Comparison of ENCODE assay signal across 25 mouse cellular contexts in the genomic region with DNA sequence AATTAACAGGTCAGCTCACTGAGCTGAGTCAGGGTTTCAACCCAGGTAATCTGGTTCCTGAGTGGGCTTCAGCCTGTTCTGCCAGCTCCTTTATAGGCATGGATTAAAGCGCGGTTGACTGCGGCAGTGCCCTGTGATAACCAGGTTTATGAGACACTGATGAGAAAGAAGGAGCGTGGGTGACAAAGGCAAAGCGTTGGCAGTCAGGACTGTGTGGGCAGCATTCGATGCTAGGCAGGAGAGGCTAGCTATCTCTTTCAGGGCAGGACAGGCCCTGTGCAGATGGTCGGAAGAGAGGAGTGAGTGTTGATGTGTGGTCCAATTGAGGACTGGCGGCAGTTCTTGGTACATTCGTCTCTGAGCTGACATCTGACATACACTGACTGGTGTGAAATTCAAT. TPM values are rescaled to one million over a fixed set of nuclear protein-coding genes. Genes with fewer than 3 reads are reported as not detected.
A peak's percentile ranks its signal among the peaks of the same experiment; 100 is the strongest.
DNase-seq lines count a peak whose midpoint lies in the region; ATAC-seq lines count a peak whose summit lies in the region.
"Had no signal": no experiment of that assay in that cellular context is flagged by ENCODE, and none has a peak within 500 bp of the region (broad histone marks: within the 10 kb centered on the region; RNA-seq: fewer than 3 reads in every experiment).

No protein-coding gene starts in this region.

- 51% methylated on average over 9 of the region's 9 CpGs for WGBS in heart, embryonic 15.5 days
- WGBS in limb, embryonic 13.5 days = 81% methylated on average over 9 of the region's 9 CpGs
- 88% methylated on average over 9 of the region's 9 CpGs for WGBS in limb, embryonic 10.5 days

- no peak overlapping the region for H3K4me3 ChIP-seq in heart, embryonic 15.5 days
- no peak overlapping the region for H3K4me3 ChIP-seq in limb, embryonic 13.5 days
- H3K4me3 ChIP-seq in limb, embryonic 10.5 days = no peak overlapping the region
- H3K4me3 ChIP-seq: erythroblast, embryonic 14.5 days; hindbrain, embryonic 12.5 days; intestine, embryonic 15.5 days; midbrain, embryonic 10.5 days; midbrain, embryonic 15.5 days; neural tube, embryonic 12.5 days had no signal

- H3K9me3 ChIP-seq in heart, embryonic 15.5 days (replicated peaks) = no peaks in the 10 kb centered on the region
- H3K9me3 ChIP-seq in limb, embryonic 13.5 days = peaks cover 5% of the 10 kb centered on the region; the same call in 1 of the 2 replicates
- no peaks in the 10 kb centered on the region for H3K9me3 ChIP-seq in limb, embryonic 10.5 days (replicated peaks)
- H3K9me3 ChIP-seq: hindbrain, embryonic 12.5 days; intestine, embryonic 15.5 days; midbrain, embryonic 10.5 days; midbrain, embryonic 15.5 days had no signal

- no peaks in the 10 kb centered on the region for H3K36me3 ChIP-seq in heart, embryonic 15.5 days
- no peaks in the 10 kb centered on the region for H3K36me3 ChIP-seq in limb, embryonic 13.5 days
- no peaks in the 10 kb centered on the region for H3K36me3 ChIP-seq in limb, embryonic 10.5 days
- H3K36me3 ChIP-seq: hindbrain, embryonic 12.5 days; intestine, embryonic 15.5 days; midbrain, embryonic 10.5 days; midbrain, embryonic 15.5 days; neural tube, embryonic 12.5 days had no signal

- H3K27ac ChIP-seq in heart, embryonic 15.5 days = peak overlapping the region; percentile 44
- H3K27ac ChIP-seq in limb, embryonic 13.5 days = no peak overlapping the region
- no peak overlapping the region for H3K27ac ChIP-seq in limb, embryonic 10.5 days
- H3K27ac ChIP-seq: hindbrain, embryonic 12.5 days; hindbrain, postnatal 0 days; intestine, embryonic 15.5 days; liver, embryonic 14.5 days; midbrain, embryonic 10.5 days; midbrain, embryonic 15.5 days; neural tube, embryonic 12.5 days had no signal

- 0 out of 2 replicates have a peak, but pooled peaks have one; percentile 25 for ATAC-seq in heart, embryonic 15.5 days (replicated peaks; ENCODE audit: insufficient number of reproducible peaks, insufficient read depth, low FRiP score, low read depth)
- ATAC-seq in limb, embryonic 13.5 days (ENCODE audit: low FRiP score, low read depth) = no peak
- ATAC-seq: CD4-positive, CD25-positive, alpha-beta regulatory T cell, adult 4 months; forebrain, embryonic 16.5 days; hindbrain, postnatal 0 days; intestine, embryonic 15.5 days; midbrain, embryonic 15.5 days had no signal

- no peak overlapping the region for H3K4me2 ChIP-seq in heart, embryonic 15.5 days
- H3K4me2 ChIP-seq in limb, embryonic 13.5 days (replicated peaks) = no peak overlapping the region
- H3K4me2 ChIP-seq: hindbrain, embryonic 12.5 days; intestine, embryonic 15.5 days; midbrain, embryonic 15.5 days; neural tube, embryonic 12.5 days had no signal

- H3K27me3 ChIP-seq in heart, embryonic 15.5 days = no peaks in the 10 kb centered on the region
- peaks cover 29% of the 10 kb centered on the region for H3K27me3 ChIP-seq in limb, embryonic 13.5 days
- H3K27me3 ChIP-seq in limb, embryonic 10.5 days (ENCODE audit: low read depth, poor library complexity, severe bottlenecking) = peaks cover 23% of the 10 kb centered on the region
- H3K27me3 ChIP-seq: intestine, embryonic 15.5 days; midbrain, embryonic 15.5 days had no signal

- H3K4me1 ChIP-seq in heart, embryonic 15.5 days (replicated peaks) = peaks cover 48% of the 10 kb centered on the region
- H3K4me1 ChIP-seq in limb, embryonic 13.5 days = no peaks in the 10 kb centered on the region
- H3K4me1 ChIP-seq in limb, embryonic 10.5 days = peaks cover 5% of the 10 kb centered on the region; the same call in 1 of the 2 replicates
- H3K4me1 ChIP-seq: hindbrain, embryonic 12.5 days; intestine, embryonic 15.5 days; neural tube, embryonic 12.5 days had no signal

- DNase-seq in heart, adult 11 months = peak; percentile 87
- no peak for DNase-seq in heart, adult 9 months (ENCODE audit: low spot score in 2 of 2)
- DNase-seq in heart, adult 8-10 months (ENCODE audit: low spot score) = no peak
- no peak for DNase-seq in limb, embryonic 10.5 days (ENCODE audit: low spot score)
- peak; percentile 82 for DNase-seq in skeletal muscle tissue, adult 2 months (ENCODE audit: low read depth, low spot score)
- DNase-seq in cerebellum, adult 11 months = no peak
- DNase-seq: cerebellum, adult 18-20 months; cerebellum, postnatal 10 days; kidney, postnatal 4 days; left cerebral cortex, postnatal 4 days; liver; lung, postnatal 14 days; right cerebral cortex, postnatal 4 days had no signal

- H3K9ac ChIP-seq in heart, embryonic 15.5 days = no peak overlapping the region; the same call in 1 of the 2 replicates
- H3K9ac ChIP-seq in limb, embryonic 13.5 days = peak overlapping the region; percentile 25; the same call in 1 of the 2 replicates
- H3K9ac ChIP-seq: hindbrain, embryonic 12.5 days; intestine, embryonic 15.5 days; liver, embryonic 14.5 days; midbrain, embryonic 15.5 days; neural tube, embryonic 12.5 days had no signal

RNA-seq across cellular contexts. Expression of a gene that starts 17.3 kb away (rescaled TPM):
- polyA plus RNA-seq in heart, embryonic 15.5 days (2015; fragmentation: Nextera tagmentation; extraction: Ambion mirVana) = 1,694 and 1,744 TPM in 2 replicates
- 100 to 1,000 TPM; 630 to 827 (median 696) TPM for total RNA-seq in heart, adult 8-10 months (2022)
- 124 and 131 TPM in 2 replicates for polyA plus RNA-seq in limb, embryonic 13.5 days (2015; fragmentation: Nextera tagmentation; extraction: Ambion mirVana)
- 3.0 and 3.1 TPM in 2 replicates for polyA plus RNA-seq in limb, embryonic 10.5 days (2016; fragmentation: Nextera tagmentation; extraction: Ambion mirVana)

RNA-seq across cellular contexts. Expression of a gene that starts 17.3 kb away (rescaled TPM):
- polyA plus RNA-seq in heart, embryonic 15.5 days (2015; fragmentation: Nextera tagmentation; extraction: Ambion mirVana) = 25.7 and 28.8 TPM in 2 replicates
- total RNA-seq in heart, adult 8-10 months (2022) = 10 to 100 TPM; 24.6 to 33.6 (median 30.5) TPM
- polyA plus RNA-seq in limb, embryonic 13.5 days (2015; fragmentation: Nextera tagmentation; extraction: Ambion mirVana) = 49.1 and 49.3 TPM in 2 replicates
- 49.5 and 60.4 TPM in 2 replicates for polyA plus RNA-seq in limb, embryonic 10.5 days (2016; fragmentation: Nextera tagmentation; extraction: Ambion mirVana)

RNA-seq across cellular contexts. Expression of a gene that starts 40.1 kb away (rescaled TPM):
- polyA plus RNA-seq in heart, embryonic 15.5 days (2015; fragmentation: Nextera tagmentation; extraction: Ambion mirVana) = 3.7 and 5.4 TPM in 2 replicates
- 1 to 10 TPM; 2.2 to 4.1 (median 2.9) TPM for total RNA-seq in heart, adult 8-10 months (2022)
- 2.0 and 2.3 TPM in 2 replicates for polyA plus RNA-seq in limb, embryonic 13.5 days (2015; fragmentation: Nextera tagmentation; extraction: Ambion mirVana)
- 2.6 and 2.7 TPM in 2 replicates for polyA plus RNA-seq in limb, embryonic 10.5 days (2016; fragmentation: Nextera tagmentation; extraction: Ambion mirVana)

Comparison
In these comparisons a context has a peak if more than half of its experiments do, and no peak if none do; other contexts are left out.
1. DNase-seq: peak in heart, adult 11 months (single experiment) and skeletal muscle tissue, adult 2 months (single experiment); none in heart, adult 9 months (0 of 2), heart, adult 8-10 months (single experiment), limb, embryonic 10.5 days (single experiment) and cerebellum, adult 11 months (single experiment).
2. RNA of a gene that starts 17.3 kb away (polyA plus RNA-seq): 1,694 to 1,744 TPM in heart, embryonic 15.5 days and 124 to 131 TPM in limb, embryonic 13.5 days; 3.0 to 3.1 TPM in limb, embryonic 10.5 days; every median in the first group is over 10 times any median in the second.